Mouse (Mus musculus): ENCODE data around the gene H2-Eb2. TPM values are rescaled to one million over a fixed set of nuclear protein-coding genes. Genes with fewer than 3 reads are reported as not detected.
A peak's percentile ranks its signal among the peaks of the same experiment; 100 is the strongest.

H2-Eb2 gene
- polyA plus RNA-seq, 1 experiment, result not detected

DNA sequence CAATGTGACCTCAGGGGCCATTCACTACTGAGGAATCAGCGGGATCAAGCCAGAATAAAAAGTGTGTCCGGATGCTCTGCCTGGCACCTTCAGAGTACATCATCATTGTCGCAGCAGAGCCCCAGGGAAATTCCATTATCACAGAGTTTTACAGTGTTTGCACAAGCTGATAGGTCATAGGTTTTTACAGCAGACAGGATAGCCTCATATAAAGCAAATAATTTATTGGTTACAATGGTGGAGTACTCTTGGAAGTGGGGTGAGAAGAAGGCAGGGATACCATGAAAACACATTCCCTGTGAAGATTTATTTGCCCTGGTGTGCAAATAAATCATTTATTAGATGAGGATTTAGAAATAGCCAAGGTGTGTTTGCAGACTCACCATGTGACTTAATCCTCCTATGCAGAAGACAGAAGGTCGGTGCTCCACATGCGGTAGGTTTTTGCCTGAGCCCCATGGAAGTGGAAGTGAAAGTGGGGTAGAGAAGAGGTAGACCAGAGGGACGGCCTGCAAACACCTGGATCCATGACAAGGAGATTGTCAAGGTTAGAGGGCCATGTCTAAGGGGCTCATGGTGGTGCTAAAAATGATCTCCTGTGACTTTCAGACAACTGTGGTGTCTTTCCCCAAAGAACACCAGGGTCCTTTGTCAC, 47.7 kb downstream of the H2-Eb2 start:
- TF ChIP-seq CTCF (IDR thresholded peaks at IDR 0.05; ENCODE audit: low read depth, low read length), result no peak
- TF ChIP-seq POLR2A (IDR thresholded peaks at IDR 0.05; ENCODE audit: borderline replicate concordance, low read depth, low read length), result no peak
- Histone ChIP-seq H3K27ac (ENCODE audit: insufficient read depth, low read depth, low read length) (no peak overlapping the region), H3K4me3 (ENCODE audit: insufficient read depth, low read length) (no peak overlapping the region), H3K4me1 (ENCODE audit: control insufficient read depth, insufficient read depth, low read length) (peaks cover 13% of the 10 kb centered on the region)

GRCm38 (mm10) chr17:34376847-34377246, 51.4 kb downstream of the H2-Eb2 start, which contains the start of gene Btnl1:
Gene Btnl1, plus strand, starts transcription at chr17:34377132.
- Histone ChIP-seq H3K4me3 (ENCODE audit: insufficient read depth, low read length) (no peak within 1 kb of the TSS), H3K4me1 (ENCODE audit: control insufficient read depth, insufficient read depth, low read length) (peaks cover 7% of the 10 kb centered on the region), H3K27ac (ENCODE audit: insufficient read depth, low read depth, low read length) (no peak within 1 kb of the TSS)
- TF ChIP-seq CTCF (IDR thresholded peaks at IDR 0.05; ENCODE audit: low read depth, low read length), result no peak

GRCm38 (mm10) chr17:34377450-34378209, 52.2 kb downstream of the H2-Eb2 start:
- no peak overlapping the region for H3K4me3 ChIP-seq (ENCODE audit: insufficient read depth, low read length)
- no peak for TF ChIP-seq CTCF (IDR thresholded peaks at IDR 0.05; ENCODE audit: low read depth, low read length)
- TF ChIP-seq POLR2A (IDR thresholded peaks at IDR 0.05; ENCODE audit: borderline replicate concordance, low read depth, low read length), result no peak
- H3K27ac ChIP-seq (ENCODE audit: insufficient read depth, low read depth, low read length), result no peak overlapping the region
- H3K4me1 ChIP-seq (ENCODE audit: control insufficient read depth, insufficient read depth, low read length), result peaks cover 7% of the 10 kb centered on the region

DNA sequence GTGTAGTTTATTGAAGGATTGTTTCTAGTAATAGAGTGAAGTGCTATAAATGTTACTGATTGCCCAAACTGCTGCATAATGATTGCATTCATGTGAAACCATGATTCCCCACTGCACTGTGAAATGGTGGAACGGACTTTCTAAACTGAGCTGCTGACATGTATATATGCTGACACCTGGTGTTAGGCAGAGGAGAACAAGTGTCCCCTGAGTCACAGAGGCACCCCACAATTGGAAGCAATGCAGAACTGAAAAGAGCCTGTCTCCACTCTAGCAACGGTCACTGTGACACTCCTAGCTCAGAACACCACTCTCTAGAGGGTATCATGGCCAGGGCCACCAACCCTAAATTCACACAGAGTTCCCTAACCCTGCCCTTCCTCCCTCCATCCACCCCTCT, 53.3 kb downstream of the H2-Eb2 start:
- no peak overlapping the region for H3K4me3 ChIP-seq (ENCODE audit: insufficient read depth, low read length)
- no peak for TF ChIP-seq CTCF (IDR thresholded peaks at IDR 0.05; ENCODE audit: low read depth, low read length)
- TF ChIP-seq POLR2A (IDR thresholded peaks at IDR 0.05; ENCODE audit: borderline replicate concordance, low read depth, low read length), result no peak

GRCm38 (mm10) chr17:34379451-34379850, 54.0 kb downstream of the H2-Eb2 start:
- TF ChIP-seq POLR2A (IDR thresholded peaks at IDR 0.05; ENCODE audit: borderline replicate concordance, low read depth, low read length), result no peak
- TF ChIP-seq CTCF (IDR thresholded peaks at IDR 0.05; ENCODE audit: low read depth, low read length), result no peak
- H3K4me3 ChIP-seq (ENCODE audit: insufficient read depth, low read length), result no peak overlapping the region

More for the DNA sequence above, 53.3 kb downstream of the H2-Eb2 start:
- peaks cover 7% of the 10 kb centered on the region for H3K4me1 ChIP-seq (ENCODE audit: control insufficient read depth, insufficient read depth, low read length)
- H3K27ac ChIP-seq (ENCODE audit: insufficient read depth, low read depth, low read length), result no peak overlapping the region

DNA sequence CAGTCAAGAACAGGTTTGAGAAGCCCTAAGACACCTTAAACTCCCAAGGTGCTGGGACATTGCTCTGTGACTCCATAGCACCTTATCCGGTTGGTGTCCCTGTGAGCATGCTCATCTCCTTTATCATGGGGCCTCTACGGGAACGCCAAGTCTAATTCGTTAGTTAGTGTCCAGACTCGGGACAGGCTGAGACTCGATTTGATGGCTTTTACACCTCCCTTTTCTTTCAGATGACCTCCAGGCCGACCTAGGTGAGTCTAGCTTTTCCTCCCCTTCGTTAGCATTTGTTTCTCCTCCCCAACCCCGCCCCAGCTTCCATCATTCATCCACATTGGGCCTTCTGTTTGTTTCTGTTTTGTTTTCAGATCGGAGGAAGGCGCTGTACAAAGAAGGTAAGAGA, 56.4 kb downstream of the H2-Eb2 start:
- no peak overlapping the region for H3K4me3 ChIP-seq (ENCODE audit: insufficient read depth, low read length)
- peaks cover 7% of the 10 kb centered on the region for H3K4me1 ChIP-seq (ENCODE audit: control insufficient read depth, insufficient read depth, low read length)
- H3K27ac ChIP-seq (ENCODE audit: insufficient read depth, low read depth, low read length), result no peak overlapping the region
- TF ChIP-seq CTCF (IDR thresholded peaks at IDR 0.05; ENCODE audit: low read depth, low read length), result no peak
- TF ChIP-seq POLR2A (IDR thresholded peaks at IDR 0.05; ENCODE audit: borderline replicate concordance, low read depth, low read length), result no peak

More at GRCm38 (mm10) chr17:34379451-34379850, 54.0 kb downstream of the H2-Eb2 start:
- Histone ChIP-seq H3K4me1 (ENCODE audit: control insufficient read depth, insufficient read depth, low read length) (peaks cover 7% of the 10 kb centered on the region), H3K27ac (ENCODE audit: insufficient read depth, low read depth, low read length) (no peak overlapping the region)

- TF ChIP-seq CTCF (IDR thresholded peaks at IDR 0.05; ENCODE audit: low read depth, low read length) (peak; percentile 56; the same call in 1 of the 2 replicates), POLR2A (IDR thresholded peaks at IDR 0.05; ENCODE audit: borderline replicate concordance, low read depth, low read length) (no peak)
Observed at GRCm38 (mm10) chr17:34383212-34383611, 57.7 kb downstream of the H2-Eb2 start.

GRCm38 (mm10) chr17:34384699-34385098, 59.2 kb downstream of the H2-Eb2 start:
- Histone ChIP-seq H3K4me1 (ENCODE audit: control insufficient read depth, insufficient read depth, low read length) (no peaks in the 10 kb centered on the region), H3K27ac (ENCODE audit: insufficient read depth, low read depth, low read length) (no peak overlapping the region), H3K4me3 (ENCODE audit: insufficient read depth, low read length) (no peak overlapping the region)
- no peak for TF ChIP-seq POLR2A (IDR thresholded peaks at IDR 0.05; ENCODE audit: borderline replicate concordance, low read depth, low read length)
- no peak for TF ChIP-seq CTCF (IDR thresholded peaks at IDR 0.05; ENCODE audit: low read depth, low read length)

More at GRCm38 (mm10) chr17:34383212-34383611, 57.7 kb downstream of the H2-Eb2 start:
- no peak overlapping the region for H3K4me3 ChIP-seq (ENCODE audit: insufficient read depth, low read length)
- H3K27ac ChIP-seq (ENCODE audit: insufficient read depth, low read depth, low read length), result no peak overlapping the region
- H3K4me1 ChIP-seq (ENCODE audit: control insufficient read depth, insufficient read depth, low read length), result no peaks in the 10 kb centered on the region

- Histone ChIP-seq H3K4me3 (ENCODE audit: insufficient read depth, low read length) (no peak overlapping the region), H3K4me1 (ENCODE audit: control insufficient read depth, insufficient read depth, low read length) (no peaks in the 10 kb centered on the region), H3K27ac (ENCODE audit: insufficient read depth, low read depth, low read length) (no peak overlapping the region)
- TF ChIP-seq POLR2A (IDR thresholded peaks at IDR 0.05; ENCODE audit: borderline replicate concordance, low read depth, low read length) (no peak), CTCF (IDR thresholded peaks at IDR 0.05; ENCODE audit: low read depth, low read length) (no peak)
Observed at GRCm38 (mm10) chr17:34386656-34387055, 61.2 kb downstream of the H2-Eb2 start.

GRCm38 (mm10) chr17:34388513-34388912, 63.0 kb downstream of the H2-Eb2 start:
- no peak for TF ChIP-seq POLR2A (IDR thresholded peaks at IDR 0.05; ENCODE audit: borderline replicate concordance, low read depth, low read length)
- 0 out of 2 replicates have a peak, but pooled peaks have one; percentile 14 for TF ChIP-seq CTCF (IDR thresholded peaks at IDR 0.05; ENCODE audit: low read depth, low read length)
- Histone ChIP-seq H3K27ac (ENCODE audit: insufficient read depth, low read depth, low read length) (no peak overlapping the region), H3K4me1 (ENCODE audit: control insufficient read depth, insufficient read depth, low read length) (0 out of 2 replicates have a peak, but pooled peaks cover 3% of the 10 kb centered on the region), H3K4me3 (ENCODE audit: insufficient read depth, low read length) (no peak overlapping the region)

Other genes with a start within 250 kb of the H2-Eb2 start
- gene H2-Oa, start 233.3 kb upstream of the H2-Eb2 start, polyA plus RNA-seq (2012; ENCODE audit: insufficient read depth, insufficient read length, missing spikeins), result 0.88 TPM in 1 of 2 replicates, not detected in the other
- gene H2-DMa, start 206.1 kb upstream of the H2-Eb2 start, polyA plus RNA-seq (2012; ENCODE audit: insufficient read depth, insufficient read length, missing spikeins), result 206 and 214 TPM in 2 replicates
- 156 and 185 TPM in 2 replicates for gene Brd2, start 203.0 kb upstream of the H2-Eb2 start, polyA plus RNA-seq (2012; ENCODE audit: insufficient read depth, insufficient read length, missing spikeins)
- 3.0 and 4.9 TPM in 2 replicates for gene H2-DMb2, start 182.4 kb upstream of the H2-Eb2 start, polyA plus RNA-seq (2012; ENCODE audit: insufficient read depth, insufficient read length, missing spikeins)
- 232 and 258 TPM in 2 replicates for gene H2-DMb1, start 172.6 kb upstream of the H2-Eb2 start, polyA plus RNA-seq (2012; ENCODE audit: insufficient read depth, insufficient read length, missing spikeins)
- 56.2 and 60.8 TPM in 2 replicates for gene Tap1, start 138.1 kb upstream of the H2-Eb2 start, polyA plus RNA-seq (2012; ENCODE audit: insufficient read depth, insufficient read length, missing spikeins)
- gene Psmb9, start 137.9 kb upstream of the H2-Eb2 start, polyA plus RNA-seq (2012; ENCODE audit: insufficient read depth, insufficient read length, missing spikeins), result 134 TPM in 2 replicates
- gene Psmb8, start 127.9 kb upstream of the H2-Eb2 start, polyA plus RNA-seq (2012; ENCODE audit: insufficient read depth, insufficient read length, missing spikeins), result 201 and 204 TPM in 2 replicates
- gene Tap2, start 122.1 kb upstream of the H2-Eb2 start, polyA plus RNA-seq (2012; ENCODE audit: insufficient read depth, insufficient read length, missing spikeins), result 51.8 and 56.6 TPM in 2 replicates
- gene H2-Ob, start 86.8 kb upstream of the H2-Eb2 start, polyA plus RNA-seq (2012; ENCODE audit: insufficient read depth, insufficient read length, missing spikeins), result 1.9 and 2.0 TPM in 2 replicates
- gene H2-Ab1, start 68.0 kb upstream of the H2-Eb2 start, polyA plus RNA-seq (2012; ENCODE audit: insufficient read depth, insufficient read length, missing spikeins), result 1,609 and 1,701 TPM in 2 replicates
- gene H2-Aa, start 37.8 kb upstream of the H2-Eb2 start, polyA plus RNA-seq (2012; ENCODE audit: insufficient read depth, insufficient read length, missing spikeins), result 2,467 and 2,568 TPM in 2 replicates
- gene H2-Eb1, start 19.8 kb upstream of the H2-Eb2 start, polyA plus RNA-seq (2012; ENCODE audit: insufficient read depth, insufficient read length, missing spikeins), result 1,267 and 1,387 TPM in 2 replicates
- 0.41 and 0.71 TPM in 2 replicates for gene Btnl2, start 29.2 kb downstream of the H2-Eb2 start, polyA plus RNA-seq (2012; ENCODE audit: insufficient read depth, insufficient read length, missing spikeins)
- gene Btnl1, start 51.5 kb downstream of the H2-Eb2 start, polyA plus RNA-seq (2012; ENCODE audit: insufficient read depth, insufficient read length, missing spikeins), result not detected in 2 replicates
- 0.95 TPM in 1 of 2 replicates, not detected in the other for gene BC051142, start 73.2 kb downstream of the H2-Eb2 start, polyA plus RNA-seq (2012; ENCODE audit: insufficient read depth, insufficient read length, missing spikeins)
- not detected in 2 replicates for gene Btnl4, start 151.7 kb downstream of the H2-Eb2 start, polyA plus RNA-seq (2012; ENCODE audit: insufficient read depth, insufficient read length, missing spikeins)
- not detected in 2 replicates for gene Btnl6, start 191.7 kb downstream of the H2-Eb2 start, polyA plus RNA-seq (2012; ENCODE audit: insufficient read depth, insufficient read length, missing spikeins)
- 0.78 and 1.3 TPM in 2 replicates for gene Notch4, start 238.6 kb downstream of the H2-Eb2 start, polyA plus RNA-seq (2012; ENCODE audit: insufficient read depth, insufficient read length, missing spikeins)

Measured in bone marrow macrophage, adult 2 months (primary cell).